Mouse (Mus musculus) kidney, adult 2 months (tissue): ENCODE results near the gene Tom1l1.

Experiments
- CTCF ChIP-seq: fragments of 200-500 bp; conservative IDR thresholded peaks from 2 replicates; pipeline ENCODE4 v1.5.1; 2011; ENCODE audit warnings: low read depth, mild to moderate bottlenecking, control low read depth, low read length, moderate library complexity, mixed read lengths; ENCODE audit not compliant: insufficient read depth, insufficient read length
- POLR2A ChIP-seq: fragments of 200-500 bp; IDR thresholded peaks from one replicate; pipeline ENCODE4 v1.6.1; 2011; ENCODE audit warnings: low read depth, low read length, control low read depth

DNA sequence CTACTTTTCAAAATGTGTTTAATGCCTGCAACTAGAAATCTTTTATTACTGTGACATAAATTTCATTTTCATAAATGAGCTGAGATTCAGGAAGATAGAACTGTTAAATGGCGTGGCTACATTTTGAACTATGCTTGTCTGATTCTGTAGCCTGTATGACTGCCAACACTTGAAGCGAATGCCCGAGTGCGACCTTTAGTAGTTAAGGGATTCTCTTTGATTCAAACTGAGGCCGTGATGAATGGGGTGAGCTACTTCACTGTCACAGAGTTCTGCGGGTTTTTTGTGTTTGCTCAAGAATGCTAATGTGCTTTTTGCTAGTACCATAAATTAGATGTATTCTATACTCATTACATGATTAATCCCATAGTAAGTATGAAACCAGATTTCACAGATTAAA lies 2.2 kb upstream of the Tom1l1 start:
- TF ChIP-seq CTCF (no peak), POLR2A (no peak)
